Mouse (Mus musculus) bone marrow macrophage, adult 2 months (primary cell): Measurements from ENCODE around the gene Cyfip2. TPM values are rescaled to one million over a fixed set of nuclear protein-coding genes. Genes with fewer than 3 reads are reported as not detected.

Experiments used
- H3K27ac ChIP-seq: 2 replicates; pipeline ENCODE4 v1.5.1; 2012; ENCODE audit warnings: low read depth, low read length; ENCODE audit not compliant: insufficient read depth
- H3K4me1 ChIP-seq: 2 replicates; pipeline ENCODE4 v1.6.1; 2012; ENCODE audit warnings: low read length; ENCODE audit not compliant: control insufficient read depth, insufficient read depth
- H3K4me3 ChIP-seq: 2 replicates; pipeline ENCODE4 v1.5.1; 2012; ENCODE audit warnings: mild to moderate bottlenecking, low read length, moderate library complexity; ENCODE audit not compliant: insufficient read depth
- CTCF ChIP-seq: IDR thresholded peaks from 2 replicates; pipeline ENCODE4 v1.5.1; 2012; ENCODE audit warnings: low read depth, mild to moderate bottlenecking, low read length, moderate library complexity
- POLR2A ChIP-seq: IDR thresholded peaks from 2 replicates; pipeline ENCODE4 v1.6.1; 2012; ENCODE audit warnings: mild to moderate bottlenecking, low read depth, low read length, borderline replicate concordance
- polyA plus RNA-seq: library from polyadenylated mRNA; stranded (reverse); fragments of >200 nt; gene quantifications from 2 replicates; pipeline ENCODE4 v1.2.4, GENCODE M21; 2012; ENCODE audit not compliant: missing spikeins, insufficient read depth, insufficient read length

Cyfip2 gene
- polyA plus RNA-seq, 1 experiment = 11.4 TPM

DNA sequence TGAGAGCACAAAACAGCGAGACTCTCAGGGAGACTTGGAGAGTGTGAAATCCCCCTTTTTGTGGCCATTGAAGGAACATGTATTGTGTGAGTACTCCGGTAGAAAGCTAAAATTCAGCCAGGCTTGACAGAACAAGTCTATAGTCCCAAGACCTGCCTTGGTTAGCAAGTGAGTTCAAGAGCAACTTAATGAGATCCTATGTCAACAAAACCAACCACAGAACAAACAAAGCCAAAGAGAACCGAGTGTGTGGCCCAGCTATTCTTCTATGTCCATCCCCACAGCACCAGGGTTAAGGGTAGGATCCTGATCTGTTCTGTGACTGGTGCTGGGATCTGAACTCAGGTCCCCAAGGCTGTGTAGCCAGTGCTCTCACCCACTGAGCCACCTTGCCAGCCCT lies 48.1 kb downstream of the Cyfip2 start:
- Histone ChIP-seq H3K27ac (peak overlapping the region; percentile 85), H3K4me3 (no peak overlapping the region), H3K4me1 (peaks cover 10% of the 10 kb centered on the region)
- TF ChIP-seq CTCF = no peak
- TF ChIP-seq POLR2A = no peak

DNA sequence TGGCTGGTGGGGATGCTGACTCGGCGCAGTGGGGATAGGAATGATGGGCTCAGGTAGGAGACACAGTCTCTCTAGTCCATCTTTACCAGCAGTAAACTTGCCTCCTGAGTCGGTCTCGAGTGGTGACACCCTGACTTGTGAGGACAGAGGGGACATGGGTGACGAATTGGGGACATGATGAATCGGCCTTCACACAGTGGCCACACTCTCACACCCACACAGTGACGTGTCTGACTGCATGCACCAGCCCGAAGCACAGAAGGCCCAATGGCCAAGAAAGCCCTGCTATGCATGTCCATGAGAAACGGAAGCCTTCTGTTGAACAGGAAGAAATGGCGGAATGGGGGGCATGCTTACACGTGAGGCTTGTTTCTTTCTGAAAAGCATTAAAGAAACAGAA lies 49.4 kb downstream of the Cyfip2 start:
- Histone ChIP-seq H3K4me1 (peaks cover 10% of the 10 kb centered on the region), H3K4me3 (no peak overlapping the region), H3K27ac (no peak overlapping the region)
- TF ChIP-seq CTCF = no peak
- no peak for TF ChIP-seq POLR2A

DNA sequence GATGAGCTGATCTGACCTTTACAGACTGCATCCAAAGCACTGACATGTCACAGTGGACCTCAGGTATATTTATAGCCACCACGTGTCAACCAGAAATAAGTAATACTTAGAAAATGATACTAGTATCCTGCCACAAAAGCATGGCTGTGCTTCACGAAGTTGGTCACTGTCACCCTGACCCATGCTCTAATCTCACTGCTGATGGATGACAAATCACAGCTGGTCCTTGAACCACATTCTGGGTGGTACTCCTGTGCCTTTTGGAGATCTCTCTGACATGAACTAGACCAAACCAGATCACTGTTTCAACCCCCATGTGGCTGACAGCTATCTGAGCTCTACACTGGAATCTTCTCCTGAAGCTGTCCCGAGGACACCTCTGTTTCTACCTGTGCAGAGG lies 49.8 kb downstream of the Cyfip2 start:
- no peak for TF ChIP-seq POLR2A
- no peak for TF ChIP-seq CTCF
- H3K4me3 ChIP-seq = no peak overlapping the region
- no peak overlapping the region for H3K27ac ChIP-seq
- H3K4me1 ChIP-seq = peaks cover 10% of the 10 kb centered on the region

- no peak overlapping the region for H3K27ac ChIP-seq
- H3K4me1 ChIP-seq = no peaks in the 10 kb centered on the region
- TF ChIP-seq CTCF (no peak), POLR2A (no peak)
- no peak overlapping the region for H3K4me3 ChIP-seq
Observed at GRCm38 (mm10) chr11:46258749-46259148, 53.9 kb downstream of the Cyfip2 start.

- H3K27ac ChIP-seq = no peak overlapping the region
- no peaks in the 10 kb centered on the region for H3K4me1 ChIP-seq
- no peak for TF ChIP-seq POLR2A
- peak; percentile 40; the same call in 1 of the 2 replicates for TF ChIP-seq CTCF
- no peak overlapping the region for H3K4me3 ChIP-seq
Observed at GRCm38 (mm10) chr11:46258207-46258606, 54.5 kb downstream of the Cyfip2 start.

DNA sequence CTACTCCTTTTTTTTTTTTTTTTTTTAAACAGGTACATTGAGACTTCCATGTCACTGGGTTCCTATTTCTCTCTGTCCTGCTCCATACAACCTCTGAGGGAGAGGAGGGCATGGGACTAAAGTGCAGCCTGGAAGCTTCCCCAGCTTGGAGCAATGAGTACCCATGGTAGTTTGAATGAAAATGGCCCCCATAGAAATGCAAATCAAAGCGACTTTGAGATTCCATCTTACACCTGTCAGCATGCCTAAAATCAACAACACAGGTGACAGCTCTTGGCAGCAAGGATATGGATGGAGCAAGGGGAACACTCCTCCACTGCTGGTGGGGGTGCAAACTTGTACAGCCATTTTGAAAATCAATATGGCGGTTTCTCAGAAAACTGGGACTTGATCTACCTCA lies 57.4 kb downstream of the Cyfip2 start:
- Histone ChIP-seq H3K4me3 (no peak overlapping the region), H3K27ac (no peak overlapping the region), H3K4me1 (no peaks in the 10 kb centered on the region)
- TF ChIP-seq CTCF (no peak), POLR2A (no peak)

GRCm38 (mm10) chr11:46251994-46252393 lies 60.7 kb downstream of the Cyfip2 start:
- H3K27ac ChIP-seq = no peak overlapping the region
- H3K4me3 ChIP-seq = no peak overlapping the region
- TF ChIP-seq POLR2A = no peak
- peak; percentile 94 for TF ChIP-seq CTCF
- no peaks in the 10 kb centered on the region for H3K4me1 ChIP-seq

DNA sequence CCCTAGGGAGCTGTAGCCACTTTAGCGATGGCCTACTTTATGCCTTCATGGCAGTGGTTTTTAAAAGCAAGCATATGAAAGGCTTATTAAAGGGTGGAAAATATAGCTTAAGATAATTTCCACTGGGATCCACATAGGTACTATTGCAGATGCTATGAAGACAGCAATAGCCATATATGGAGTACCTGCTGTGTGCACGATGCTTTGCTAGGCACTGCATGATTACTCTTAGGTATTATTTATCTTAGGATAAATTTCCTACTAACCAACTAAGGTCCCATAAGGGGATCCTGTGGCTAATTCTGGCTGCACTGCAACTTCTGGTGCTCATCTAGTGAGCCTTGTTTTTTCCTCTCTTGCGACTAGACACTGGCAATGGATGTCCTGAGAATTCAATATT lies 64.3 kb downstream of the Cyfip2 start:
- Histone ChIP-seq H3K27ac (no peak overlapping the region), H3K4me1 (no peaks in the 10 kb centered on the region), H3K4me3 (no peak overlapping the region)
- TF ChIP-seq CTCF (no peak), POLR2A (no peak)

GRCm38 (mm10) chr11:46246393-46246792 lies 66.3 kb downstream of the Cyfip2 start:
- Histone ChIP-seq H3K27ac (no peak overlapping the region), H3K4me1 (no peaks in the 10 kb centered on the region), H3K4me3 (no peak overlapping the region)
- TF ChIP-seq POLR2A (no peak), CTCF (no peak)

- no peak overlapping the region for H3K27ac ChIP-seq
- TF ChIP-seq POLR2A (no peak), CTCF (no peak)
Observed at GRCm38 (mm10) chr11:46245926-46246325, 66.7 kb downstream of the Cyfip2 start.

More at GRCm38 (mm10) chr11:46245926-46246325, 66.7 kb downstream of the Cyfip2 start:
- H3K4me1 ChIP-seq = no peaks in the 10 kb centered on the region
- H3K4me3 ChIP-seq = no peak overlapping the region
